Mouse (Mus musculus) spleen, adult 2 months (tissue): ENCODE data around the gene Ugt1a7c. TPM values are rescaled to one million over a fixed set of nuclear protein-coding genes. Genes with fewer than 3 reads are reported as not detected.
"Not testable (repeated sequence)": the region's sequence is repeated elsewhere in the genome, so short reads cannot be mapped to it uniquely, and the experiment has no call there.

Experiments
- DNase-seq, 2 experiments: peaks; one replicate each; pipeline versions ENCODE4 v3.0.0 to v3.0.0-alpha.2; 2012 to 2021; ENCODE audit warnings: low spot score in 2 of 2, low read depth in 1 of 2
- H3K27ac ChIP-seq: fragments of 200-500 bp; 2 replicates; pipeline ENCODE4 v1.5.1; 2012; ENCODE audit warnings: low read length, inconsistent platforms; ENCODE audit not compliant: insufficient read depth
- H3K27me3 ChIP-seq: fragments of 200-500 bp; 2 replicates; pipeline ENCODE4 v1.6.1; 2012; ENCODE audit warnings: mild to moderate bottlenecking, moderate library complexity, low read length, inconsistent platforms; ENCODE audit not compliant: control insufficient read depth, insufficient read depth
- H3K36me3 ChIP-seq: fragments of 200-500 bp; 2 replicates; pipeline ENCODE4 v1.6.1; 2012; ENCODE audit warnings: mild to moderate bottlenecking, low read length, inconsistent platforms; ENCODE audit not compliant: control insufficient read depth, insufficient read depth
- H3K4me1 ChIP-seq: fragments of 200-500 bp; 2 replicates; pipeline ENCODE4 v1.6.1; 2011; ENCODE audit warnings: inconsistent platforms; ENCODE audit not compliant: control insufficient read depth, insufficient read depth, insufficient read length
- H3K4me3 ChIP-seq: fragments of 200-500 bp; 2 replicates; pipeline ENCODE4 v1.5.1; 2011; ENCODE audit warnings: mild to moderate bottlenecking, inconsistent platforms; ENCODE audit not compliant: insufficient read depth, insufficient read length; ENCODE audit errors: extremely low read depth
- CTCF ChIP-seq: fragments of 200-500 bp; IDR thresholded peaks from 2 replicates; pipeline ENCODE4 v1.5.1; 2011; ENCODE audit warnings: mild to moderate bottlenecking, inconsistent platforms; ENCODE audit not compliant: insufficient read depth, insufficient read length, insufficient replicate concordance; ENCODE audit errors: extremely low read depth
- POLR2A ChIP-seq: fragments of 200-500 bp; IDR thresholded peaks from 2 replicates; pipeline ENCODE4 v1.6.1; 2011; ENCODE audit warnings: low read depth, low read length, inconsistent platforms
- WGBS: fragments of 180-500 bp; shearing (Covaris S2); methylation state at CpG from one replicate; pipeline ENCODE4 v1.1.7; 2018; 5-methylcytosine and 5-hydroxymethylcytosine counted together
- polyA plus RNA-seq: library from polyadenylated mRNA; depleted of rRNA; stranded (reverse); fragments of >200 nt; gene quantifications from 2 replicates; pipeline ENCODE4 v1.2.3, GENCODE M21; 2012

Ugt1a7c gene
- polyA plus RNA-seq, 1 experiment: 1.5 TPM

GRCm38 (mm10) chr1:88133908-88134456 is 39.1 kb downstream of the Ugt1a7c start:
- TF ChIP-seq CTCF (no peak), POLR2A (no peak)
- no peaks in the 10 kb centered on the region for H3K27me3 ChIP-seq
- H3K4me1 ChIP-seq: no peaks in the 10 kb centered on the region
- H3K4me3 ChIP-seq: no peak overlapping the region
- no peaks in the 10 kb centered on the region for H3K36me3 ChIP-seq
- WGBS: 2% methylated on average over 3 of the region's 3 CpGs
- no peak for DNase-seq
- no peak overlapping the region for H3K27ac ChIP-seq

- WGBS: 18% methylated on average over 5 of the region's 5 CpGs
- H3K27me3 ChIP-seq, H3K36me3 ChIP-seq, DNase-seq, H3K4me3 ChIP-seq, H3K27ac ChIP-seq, H3K4me1 ChIP-seq: not testable (repeated sequence)
Measured at GRCm38 (mm10) chr1:88134457-88135011, 39.7 kb downstream of the Ugt1a7c start, which contains the start of gene Ugt1a6a. Gene Ugt1a6a (plus strand): TSS chr1:88134809.

GRCm38 (mm10) chr1:88135229-88135904 is 40.5 kb downstream of the Ugt1a7c start:
- not testable (repeated sequence) for H3K27ac ChIP-seq, H3K4me3 ChIP-seq, H3K27me3 ChIP-seq, H3K36me3 ChIP-seq, DNase-seq, H3K4me1 ChIP-seq
- WGBS: 93% methylated on average over 6 of the region's 6 CpGs

GRCm38 (mm10) chr1:88136646-88137045 is 41.8 kb downstream of the Ugt1a7c start:
- no peak overlapping the region for H3K27ac ChIP-seq
- WGBS: 81% methylated on average over 2 of the region's 2 CpGs

GRCm38 (mm10) chr1:88137264-88137663 is 42.4 kb downstream of the Ugt1a7c start:
- Histone ChIP-seq H3K4me1 (no peaks in the 10 kb centered on the region), H3K36me3 (no peaks in the 10 kb centered on the region), H3K27me3 (no peaks in the 10 kb centered on the region), H3K4me3 (no peak overlapping the region), H3K27ac (no peak overlapping the region)
- WGBS: 89% methylated on average over 3 of the region's 3 CpGs
- DNase-seq: no peak
- TF ChIP-seq CTCF (no peak), POLR2A (no peak)

More at GRCm38 (mm10) chr1:88136646-88137045, 41.8 kb downstream of the Ugt1a7c start:
- Histone ChIP-seq H3K4me3 (no peak overlapping the region), H3K36me3 (no peaks in the 10 kb centered on the region), H3K4me1 (no peaks in the 10 kb centered on the region), H3K27me3 (no peaks in the 10 kb centered on the region)
- TF ChIP-seq CTCF (no peak), POLR2A (no peak)
- DNase-seq: no peak

- no peak for TF ChIP-seq CTCF
- no peak for TF ChIP-seq POLR2A
- Histone ChIP-seq H3K27ac (no peak overlapping the region), H3K36me3 (no peaks in the 10 kb centered on the region), H3K27me3 (no peaks in the 10 kb centered on the region), H3K4me3 (no peak overlapping the region), H3K4me1 (no peaks in the 10 kb centered on the region)
- DNase-seq: no peak
- WGBS: 92% methylated on average over 1 of the region's 1 CpGs
Measured at GRCm38 (mm10) chr1:88138145-88138544, 43.3 kb downstream of the Ugt1a7c start.

GRCm38 (mm10) chr1:88140492-88140891 is 45.6 kb downstream of the Ugt1a7c start:
- not testable (repeated sequence) for DNase-seq, H3K27me3 ChIP-seq, H3K4me3 ChIP-seq, H3K27ac ChIP-seq, H3K4me1 ChIP-seq, H3K36me3 ChIP-seq
- 69% methylated on average over 1 of the region's 1 CpGs for WGBS
